Mouse (Mus musculus) midbrain, embryonic 11.5 days (tissue): Measurements from ENCODE around the gene H2afy. TPM values are rescaled to one million over a fixed set of nuclear protein-coding genes. Genes with fewer than 3 reads are reported as not detected.
"Not testable (repeated sequence)": the region's sequence is repeated elsewhere in the genome, so short reads cannot be mapped to it uniquely, and the experiment has no call there.

Experiments
- ATAC-seq: fragments of 200-750 bp; cut with Nextera tagmentation; 2 replicates; pipeline ENCODE4 v1.8.0; 2017; ENCODE audit warnings: moderate TSS enrichment, moderate library complexity; ENCODE audit not compliant: low FRiP score
- DNase-seq: peaks from one replicate; pipeline ENCODE4 v3.0.0; 2015; ENCODE audit warnings: low spot score; ENCODE audit errors: missing footprints
- H3K27ac ChIP-seq: fragments of 300-500 bp; sonication (generic); 2 replicates; pipeline ENCODE4 v1.5.1; 2014; ENCODE audit warnings: low read depth, low read length
- H3K27me3 ChIP-seq: fragments of 300-500 bp; sonication (generic); 2 replicates; pipeline ENCODE4 v1.6.1; 2014; ENCODE audit warnings: mild to moderate bottlenecking, low read length, moderate library complexity, mixed read lengths; ENCODE audit not compliant: control insufficient read depth, insufficient read depth
- H3K36me3 ChIP-seq: fragments of 300-500 bp; sonication (generic); 2 replicates; pipeline ENCODE4 v1.6.1; 2014; ENCODE audit warnings: mild to moderate bottlenecking, low read length, moderate library complexity, mixed read lengths; ENCODE audit not compliant: control insufficient read depth, insufficient read depth
- H3K4me1 ChIP-seq: fragments of 300-500 bp; sonication (generic); 2 replicates; pipeline ENCODE4 v1.6.1; 2014; ENCODE audit warnings: low read length; ENCODE audit not compliant: control insufficient read depth, insufficient read depth
- H3K4me2 ChIP-seq: fragments of 300-500 bp; sonication (generic); 2 replicates; pipeline ENCODE4 v1.6.1; 2014; ENCODE audit warnings: mild to moderate bottlenecking, moderate library complexity
- H3K4me3 ChIP-seq: fragments of 300-500 bp; sonication (generic); 2 replicates; pipeline ENCODE4 v1.5.1; 2014; ENCODE audit warnings: low read depth, low read length
- H3K9ac ChIP-seq: fragments of 300-500 bp; sonication (generic); 2 replicates; pipeline ENCODE4 v1.6.1; 2014; ENCODE audit warnings: low read length
- H3K9me3 ChIP-seq: fragments of 300-500 bp; sonication (generic); 2 replicates; pipeline ENCODE4 v1.6.1; 2016; ENCODE audit warnings: low read length; ENCODE audit not compliant: control insufficient read depth
- WGBS: fragments of 180-500 bp; shearing (Covaris S2); extraction: QIAGEN DNeasy Blood & Tissue Kit; methylation state at CpG from one replicate; pipeline ENCODE4 v1.1.7; 2014; 5-methylcytosine and 5-hydroxymethylcytosine counted together
- polyA plus RNA-seq: library from polyadenylated mRNA; unstranded; fragments of >200 nt; fragmentation: Nextera tagmentation; extraction: Ambion mirVana; gene quantifications from 2 replicates; pipeline ENCODE4 v1.2.1, GENCODE M21; 2014

The H2afy gene
- polyA plus RNA-seq, 1 experiment from 2014 or later = 693 TPM

DNA sequence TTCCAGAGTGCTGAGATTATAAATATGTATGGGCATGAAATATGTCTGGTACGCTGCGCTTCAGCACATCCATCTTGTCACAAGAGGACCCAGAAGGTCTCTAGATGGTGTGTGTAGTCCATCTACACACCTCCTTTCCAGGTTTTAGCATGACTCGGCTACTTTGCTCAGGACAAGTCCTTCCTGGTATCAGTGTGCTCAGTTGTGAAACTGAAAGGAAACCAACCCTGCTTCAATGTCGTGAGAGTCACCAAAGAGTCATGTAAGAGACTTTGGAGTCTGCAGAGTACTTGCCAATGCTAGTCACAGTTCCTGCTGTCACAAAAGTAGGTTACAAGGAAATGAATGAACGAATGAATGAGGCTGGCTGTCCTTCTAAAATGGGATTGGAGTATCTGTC lies 80.4 kb downstream of the H2afy start:
- no peak overlapping the region for H3K27ac ChIP-seq

DNA sequence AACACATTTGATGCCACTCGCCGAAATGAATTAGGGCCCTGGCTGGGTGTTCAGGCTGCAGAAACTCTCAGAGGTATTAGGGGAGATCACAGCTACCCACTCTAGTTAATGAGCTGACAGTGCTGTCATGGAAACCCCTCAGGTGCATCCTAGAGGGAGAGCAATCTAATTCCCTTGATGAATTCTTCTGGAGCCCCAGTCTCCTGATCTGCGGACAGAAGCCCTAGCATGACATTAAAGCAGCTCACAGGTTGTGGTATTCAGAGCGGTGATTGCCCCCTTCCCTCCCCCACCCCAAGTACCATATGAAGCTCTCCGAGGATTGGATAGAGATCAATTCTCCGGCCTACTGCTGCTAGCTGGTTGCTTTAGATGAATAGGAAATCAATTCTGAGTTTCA lies 82.1 kb downstream of the H2afy start:
- Histone ChIP-seq H3K4me1 (peaks cover 22% of the 10 kb centered on the region), H3K9me3 (no peaks in the 10 kb centered on the region), H3K27me3 (no peaks in the 10 kb centered on the region; the same call in 1 of the 2 replicates), H3K36me3 (no peaks in the 10 kb centered on the region), H3K4me2 (no peak overlapping the region), H3K9ac (no peak overlapping the region), H3K27ac (0 out of 2 replicates have a peak overlapping the region, but pooled peaks have one; percentile 40), H3K4me3 (no peak overlapping the region)
- peak; percentile 20; the same call in 1 of the 2 replicates for ATAC-seq
- 60% methylated on average over 6 of the region's 6 CpGs for WGBS
- DNase-seq = no peak

More for the DNA sequence above, 80.4 kb downstream of the H2afy start:
- 91% methylated on average over 5 of the region's 5 CpGs for WGBS
- Histone ChIP-seq H3K9me3 (no peaks in the 10 kb centered on the region), H3K4me3 (no peak overlapping the region), H3K9ac (no peak overlapping the region), H3K4me1 (peaks cover 21% of the 10 kb centered on the region), H3K27me3 (no peaks in the 10 kb centered on the region; the same call in 1 of the 2 replicates), H3K36me3 (no peaks in the 10 kb centered on the region), H3K4me2 (no peak overlapping the region)
- no peak for ATAC-seq
- no peak for DNase-seq

DNA sequence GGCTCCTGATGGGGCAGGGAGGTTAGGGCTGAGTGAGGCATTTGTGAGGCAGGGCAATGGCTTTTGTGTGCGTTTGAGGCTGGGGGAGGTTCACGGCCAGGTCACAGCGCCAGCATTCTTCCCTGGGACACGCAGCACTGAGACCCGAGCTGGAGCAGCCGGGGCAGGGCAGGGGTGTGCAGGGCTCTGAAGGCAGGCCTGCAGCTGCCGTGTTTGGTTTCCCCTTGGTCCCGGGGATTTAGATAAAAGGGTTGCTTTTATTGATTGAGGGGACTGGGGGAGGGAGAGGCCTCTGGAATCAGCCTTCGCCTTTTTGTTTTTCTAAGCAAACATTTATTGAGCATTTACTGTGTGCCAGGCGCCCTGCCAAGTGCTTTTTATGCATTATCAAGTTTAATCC lies 83.4 kb downstream of the H2afy start:
- H3K4me2 ChIP-seq = no peak overlapping the region
- H3K4me3 ChIP-seq = no peak overlapping the region
- H3K27ac ChIP-seq = peak overlapping the region; percentile 60; the same call in 1 of the 2 replicates
- no peaks in the 10 kb centered on the region; the same call in 1 of the 2 replicates for H3K27me3 ChIP-seq
- 6% methylated on average over 10 of the region's 10 CpGs for WGBS
- peak; percentile 92 for DNase-seq
- ATAC-seq = peak; percentile 85
- no peak overlapping the region for H3K9ac ChIP-seq
- peaks cover 22% of the 10 kb centered on the region for H3K4me1 ChIP-seq
- H3K36me3 ChIP-seq = no peaks in the 10 kb centered on the region
- H3K9me3 ChIP-seq = no peaks in the 10 kb centered on the region

DNA sequence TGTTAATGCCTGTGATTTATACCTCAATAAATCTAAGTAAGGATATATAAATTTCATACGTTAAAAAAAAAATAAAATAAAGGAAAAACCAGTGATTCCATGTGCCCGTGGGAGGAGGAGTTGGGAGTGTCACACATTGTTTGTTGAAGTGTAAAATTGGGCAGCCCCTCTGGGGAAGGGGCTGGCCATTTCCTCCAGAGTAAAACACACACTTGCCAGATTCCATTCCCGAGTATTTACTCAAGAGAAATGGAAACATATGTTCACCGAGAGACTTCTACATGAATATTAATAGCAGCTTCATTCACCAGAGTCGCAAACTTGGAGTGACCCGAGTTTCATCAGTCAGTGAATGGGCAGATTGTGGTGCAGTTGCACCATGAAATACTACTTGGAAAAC lies 85.9 kb downstream of the H2afy start:
- no peak overlapping the region for H3K27ac ChIP-seq

DNA sequence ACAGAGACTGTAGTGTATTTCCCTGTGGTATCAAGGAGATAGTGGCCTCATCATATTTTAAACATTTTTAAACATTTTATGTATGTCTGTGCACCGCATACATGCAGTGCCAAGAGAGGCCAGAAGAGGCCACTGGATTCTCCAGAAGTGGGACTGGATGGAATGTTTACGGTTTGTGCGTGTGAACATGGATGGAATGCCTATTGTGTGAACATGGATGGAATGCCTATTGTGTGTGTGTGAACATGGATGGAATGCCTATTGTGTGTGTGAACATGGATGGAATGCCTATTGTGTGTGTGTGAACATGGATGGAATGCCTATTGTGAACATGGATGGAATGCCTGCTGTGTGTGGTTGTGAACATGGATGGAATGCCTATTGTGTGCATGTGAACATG lies 93.9 kb downstream of the H2afy start:
- no peaks in the 10 kb centered on the region for H3K4me1 ChIP-seq
- H3K36me3 ChIP-seq = no peaks in the 10 kb centered on the region
- no peaks in the 10 kb centered on the region for H3K9me3 ChIP-seq
- no peaks in the 10 kb centered on the region for H3K27me3 ChIP-seq
- no peak overlapping the region for H3K9ac ChIP-seq
- H3K4me2 ChIP-seq = no peak overlapping the region
- no peak for DNase-seq
- WGBS = 90% methylated on average over 3 of the region's 3 CpGs
- H3K4me3 ChIP-seq = no peak overlapping the region
- ATAC-seq = no peak
- no peak overlapping the region for H3K27ac ChIP-seq

More for the DNA sequence above, 85.9 kb downstream of the H2afy start:
- Histone ChIP-seq H3K36me3 (no peaks in the 10 kb centered on the region), H3K4me2 (no peak overlapping the region), H3K4me3 (no peak overlapping the region), H3K9ac (no peak overlapping the region), H3K27me3 (no peaks in the 10 kb centered on the region; the same call in 1 of the 2 replicates), H3K4me1 (peaks cover 22% of the 10 kb centered on the region), H3K9me3 (no peaks in the 10 kb centered on the region)
- WGBS = 64% methylated on average over 6 of the region's 6 CpGs
- DNase-seq (no peak), ATAC-seq (no peak)

DNA sequence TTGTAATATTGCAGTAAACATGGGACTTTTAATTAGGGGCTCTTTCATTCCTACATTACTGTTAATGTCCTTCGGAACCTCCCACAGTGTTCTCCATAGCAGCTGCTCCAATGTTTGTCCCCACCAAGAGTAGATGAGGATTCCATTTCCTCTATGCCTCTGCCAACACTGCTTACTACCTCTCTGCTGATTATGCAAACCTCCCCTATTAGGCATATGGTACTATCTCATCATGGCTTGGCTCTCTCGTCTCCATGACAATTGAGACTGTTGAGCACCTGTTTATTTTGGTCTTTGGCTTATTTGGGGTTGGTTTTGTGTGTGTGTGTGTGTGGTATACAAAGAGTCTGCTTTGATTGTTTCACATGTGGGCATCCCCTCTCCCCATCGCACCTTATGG lies 95.5 kb downstream of the H2afy start:
- Histone ChIP-seq H3K4me3 (no peak overlapping the region), H3K9ac (no peak overlapping the region), H3K4me2 (no peak overlapping the region), H3K4me1 (no peaks in the 10 kb centered on the region), H3K9me3 (no peaks in the 10 kb centered on the region), H3K27ac (no peak overlapping the region), H3K27me3 (no peaks in the 10 kb centered on the region), H3K36me3 (no peaks in the 10 kb centered on the region)
- ATAC-seq = no peak
- no peak for DNase-seq
- WGBS = 80% methylated on average over 3 of the region's 3 CpGs

DNA sequence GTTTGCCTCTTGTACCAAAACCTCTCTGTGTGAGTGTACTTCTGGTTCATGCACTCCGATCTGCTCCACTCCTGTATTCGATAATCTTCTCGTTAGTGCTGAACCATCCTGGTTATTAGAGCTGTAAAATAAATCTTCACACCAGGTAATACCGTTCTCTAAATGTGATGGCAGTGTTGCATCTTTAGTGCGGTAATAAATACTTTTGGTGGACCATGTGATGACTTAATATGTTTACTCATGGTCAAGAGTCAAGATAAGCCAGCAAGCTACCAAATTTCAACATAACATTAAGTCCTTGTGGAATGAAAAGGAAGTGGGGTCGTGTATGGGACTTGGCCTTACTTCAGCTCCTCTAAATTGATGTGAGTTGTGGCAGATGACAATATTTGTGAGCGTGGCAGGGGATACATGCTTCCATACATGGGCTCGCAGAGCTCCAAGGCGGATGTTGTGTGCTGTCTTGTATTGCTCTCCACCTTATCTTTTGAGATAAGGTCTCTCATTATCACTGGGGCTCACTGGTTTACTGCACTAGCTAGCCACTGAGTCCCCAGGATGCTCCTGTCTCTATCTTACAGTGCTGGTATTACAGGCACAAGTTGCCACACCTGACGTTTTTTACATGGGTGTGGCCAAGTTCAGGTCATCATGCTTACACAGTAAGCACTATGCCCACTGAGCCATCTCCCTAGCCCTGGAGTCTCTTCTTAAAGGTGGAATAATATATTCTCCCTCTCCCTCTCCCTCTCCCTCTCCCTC lies 96.4 kb downstream of the H2afy start:
- Histone ChIP-seq H3K4me3 (no peak overlapping the region), H3K4me1 (no peaks in the 10 kb centered on the region), H3K9ac (no peak overlapping the region), H3K9me3 (no peaks in the 10 kb centered on the region), H3K27me3 (no peaks in the 10 kb centered on the region), H3K27ac (no peak overlapping the region), H3K36me3 (no peaks in the 10 kb centered on the region), H3K4me2 (no peak overlapping the region)
- WGBS = 88% methylated on average over 10 of the region's 10 CpGs
- ATAC-seq (no peak), DNase-seq (no peak)

DNA sequence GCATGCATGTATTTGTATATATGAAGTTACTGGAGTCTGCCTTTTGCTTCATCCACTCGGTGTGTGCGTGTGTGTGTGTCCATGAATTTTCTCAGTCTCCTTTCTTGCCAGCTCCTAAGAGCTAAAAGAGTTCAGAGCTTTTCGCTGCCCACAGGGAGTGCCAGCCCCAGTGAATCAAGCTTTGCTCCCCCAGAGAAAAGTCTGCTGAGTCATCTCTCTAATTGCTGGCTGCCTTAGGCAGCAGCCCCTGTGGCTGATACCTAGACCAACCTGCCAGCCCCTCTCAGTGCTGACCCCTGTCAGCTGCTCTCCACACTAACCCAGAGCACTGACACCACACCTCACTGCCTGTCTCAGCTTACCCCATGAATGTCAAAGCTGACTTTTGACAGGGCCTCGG lies 107.2 kb downstream of the H2afy start:
- WGBS = 85% methylated on average over 4 of the region's 4 CpGs
- Histone ChIP-seq H3K9me3 (no peaks in the 10 kb centered on the region), H3K4me1 (no peaks in the 10 kb centered on the region; the same call in 1 of the 2 replicates), H3K4me2 (no peak overlapping the region), H3K36me3 (no peaks in the 10 kb centered on the region), H3K27me3 (no peaks in the 10 kb centered on the region), H3K27ac (no peak overlapping the region), H3K4me3 (no peak overlapping the region), H3K9ac (no peak overlapping the region)
- no peak for ATAC-seq
- no peak for DNase-seq

DNA sequence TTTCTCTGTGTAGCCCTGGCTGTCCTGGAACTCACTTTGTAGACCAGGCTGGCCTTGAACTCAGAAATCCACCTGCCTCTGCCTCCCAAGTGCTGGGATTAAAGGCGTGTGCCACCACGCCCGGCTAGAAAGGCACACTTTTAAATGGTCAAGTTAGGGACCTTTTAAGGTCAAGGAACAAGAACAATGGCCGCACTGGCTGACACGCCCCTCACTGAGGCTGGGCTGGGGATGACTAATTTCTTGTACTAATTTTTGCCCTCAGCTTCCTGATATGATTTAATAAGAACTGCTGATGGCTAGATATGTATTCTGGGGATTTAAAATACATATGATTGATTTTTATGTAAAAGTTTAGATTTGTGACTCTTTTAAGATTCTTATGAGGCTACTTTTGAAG lies 108.2 kb downstream of the H2afy start:
- H3K4me1 ChIP-seq, H3K4me3 ChIP-seq, ATAC-seq, DNase-seq, H3K27me3 ChIP-seq, H3K9me3 ChIP-seq, H3K9ac ChIP-seq, H3K4me2 ChIP-seq, H3K36me3 ChIP-seq, H3K27ac ChIP-seq: not testable (repeated sequence)
- 68% methylated on average over 5 of the region's 5 CpGs for WGBS
